Mouse (Mus musculus) ES-Bruce4 (cell line): ENCODE data around the gene Rbm45.

Source experiments
- CTCF ChIP-seq: IDR thresholded peaks from one replicate; pipeline ENCODE4 v1.8.1; 2011; ENCODE audit warnings: low read depth, low read length
- EP300 ChIP-seq: IDR thresholded peaks from 2 replicates; pipeline ENCODE4 v1.6.1; 2011; ENCODE audit warnings: low read depth, low read length; ENCODE audit not compliant: insufficient read depth
- POLR2A ChIP-seq: IDR thresholded peaks from one replicate; pipeline ENCODE4 v1.8.1; 2011; ENCODE audit warnings: low read length; ENCODE audit not compliant: insufficient read depth

- TF ChIP-seq EP300 (no peak), POLR2A (no peak), CTCF (no peak)
These were observed 57.0 kb downstream of the Rbm45 start for GRCm38 (mm10) chr2:76426816-76427215.
